Mouse (Mus musculus) lung, postnatal 14 days (tissue): ENCODE data around the gene Crk.

Source experiments
- DNase-seq: peaks from one replicate; pipeline ENCODE4 v3.0.0; 2021

Gene Crk

DNA sequence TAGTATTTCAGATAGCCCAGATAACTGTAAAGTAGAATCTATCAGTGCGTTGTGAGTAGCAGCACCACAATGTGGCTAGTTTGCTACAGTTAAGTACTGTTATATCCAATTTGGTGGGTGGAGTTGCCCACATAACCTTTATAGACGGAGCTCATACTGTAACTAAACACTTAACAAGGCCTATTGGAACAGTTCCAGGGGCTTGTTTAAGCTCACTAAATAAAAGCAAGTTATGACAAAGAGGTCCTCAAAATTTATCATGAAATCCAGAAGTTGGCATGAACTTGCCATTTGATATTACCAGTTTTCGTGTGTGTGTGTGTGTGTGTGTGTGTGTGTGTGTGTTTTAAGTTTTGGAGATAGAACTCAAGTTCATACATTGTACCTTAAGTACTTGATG lies 61.1 kb downstream of the Crk start:
- no peak for DNase-seq

DNA sequence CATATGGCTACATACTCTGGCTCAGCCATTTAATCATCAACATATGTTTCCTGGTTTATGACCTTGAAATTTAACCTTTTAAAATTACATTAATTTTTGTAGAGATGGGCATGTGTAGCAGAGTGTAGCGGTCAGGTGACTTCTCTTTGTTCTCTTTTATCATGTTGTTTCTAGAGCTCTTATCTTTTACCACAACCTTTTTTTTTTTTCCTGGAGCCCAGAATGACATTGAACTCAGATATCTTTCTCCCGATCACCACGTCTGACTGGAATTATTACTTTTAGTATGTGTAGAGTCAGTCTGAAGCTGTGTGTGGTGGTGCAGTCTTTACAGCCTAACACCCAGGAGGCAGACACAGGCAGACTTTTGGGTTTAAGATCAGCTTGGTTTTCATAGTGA lies 62.6 kb downstream of the Crk start:
- DNase-seq = no peak

DNA sequence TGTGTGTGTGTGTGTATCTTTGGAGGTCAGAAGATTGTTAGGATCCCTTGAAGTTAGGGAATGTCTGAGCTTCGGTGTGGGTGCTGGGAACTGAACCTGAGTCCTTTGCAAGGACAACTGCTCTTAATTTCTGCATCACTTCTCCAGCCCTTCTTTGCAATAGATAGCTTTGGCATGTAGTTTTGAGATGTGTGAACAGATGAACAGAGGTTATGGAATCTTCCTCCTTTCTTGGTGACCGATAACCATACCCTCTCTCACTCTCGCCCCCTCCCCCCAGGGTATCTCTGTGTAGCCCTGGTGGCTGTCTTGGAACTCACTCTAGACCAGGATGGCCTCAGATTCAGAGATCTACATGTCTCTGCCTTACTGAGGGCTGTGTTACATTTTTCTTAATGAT lies 65.7 kb downstream of the Crk start:
- no peak for DNase-seq

DNA sequence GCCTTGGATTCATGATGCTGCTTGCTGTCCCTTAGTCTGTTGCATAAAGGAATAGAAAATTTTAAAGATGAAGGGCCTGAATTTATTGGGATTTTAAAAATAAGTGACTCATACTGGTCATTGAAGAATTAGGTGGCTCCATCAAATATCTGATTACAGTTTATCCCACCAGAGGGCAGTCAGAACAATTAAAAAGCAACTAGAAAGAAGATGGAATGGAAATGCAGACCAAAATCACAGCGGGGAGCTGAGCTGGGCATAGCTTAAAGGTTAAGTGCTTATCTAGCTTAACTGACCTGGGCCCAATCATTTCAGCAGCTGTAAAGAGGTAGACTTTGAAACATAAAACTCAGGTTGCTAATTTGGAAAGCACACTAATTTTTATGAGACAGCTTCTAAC lies 71.5 kb downstream of the Crk start:
- DNase-seq = no peak

DNA sequence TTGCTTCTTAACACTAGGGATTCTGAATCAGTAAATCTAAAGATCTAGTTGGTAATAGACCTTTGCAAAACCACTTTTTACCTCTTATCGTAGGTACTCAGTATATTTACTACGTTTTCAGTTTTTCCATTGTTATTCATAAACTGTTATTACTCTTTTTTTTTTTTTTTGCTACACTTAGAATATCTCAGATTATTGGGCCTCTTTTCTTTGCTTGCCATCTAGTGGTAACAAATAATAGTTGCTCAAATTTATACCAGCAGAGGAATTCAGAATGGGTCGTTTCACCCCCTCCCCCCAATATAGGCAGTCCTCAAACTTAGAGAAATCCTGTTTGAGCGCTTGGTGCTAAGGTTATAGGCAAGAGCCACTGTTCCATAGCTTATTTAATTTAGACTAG lies 72.0 kb downstream of the Crk start:
- no peak for DNase-seq
